Comparison of ENCODE assay signal across 8 mouse cellular contexts in genomic region chr15:25624263-25624662, GRCm38 (mm10). TPM values are rescaled to one million over a fixed set of nuclear protein-coding genes. Genes with fewer than 3 reads are reported as not detected.
DNase-seq lines count a peak whose midpoint lies in the region; ATAC-seq and TF ChIP-seq lines count a peak whose summit lies in the region.

No protein-coding gene starts in this region.

- H3K4me3 ChIP-seq in kidney, embryonic 14.5 days (ENCODE audit: low read length), result peak overlapping the region; percentile 59
- no peak overlapping the region for H3K4me3 ChIP-seq in thymus, adult 2 months (ENCODE audit: control insufficient read depth, insufficient read depth, low read length)

- TF ChIP-seq POLR2A in thymus, adult 2 months (IDR thresholded peaks at IDR 0.05; ENCODE audit: control insufficient read depth, extremely low read depth, insufficient read depth, low read length, poor library complexity), result no peak

- H3K27ac ChIP-seq in kidney, embryonic 14.5 days (ENCODE audit: low read depth, low read length), result no peak overlapping the region
- no peak overlapping the region for H3K27ac ChIP-seq in thymus, adult 2 months (ENCODE audit: control insufficient read depth, insufficient read depth, low read length)

- intact Hi-C loops in left cerebral cortex, postnatal 14 days (cut with DNase I), result loop anchor here (10.0 kb wide), 1 partner anchor 179 kb away; no protein-coding TSS in a partner anchor

- H3K36me3 ChIP-seq in kidney, embryonic 14.5 days (ENCODE audit: control insufficient read depth, insufficient read depth, low read length), result no peaks in the 10 kb centered on the region
- H3K36me3 ChIP-seq in thymus, adult 2 months (ENCODE audit: control insufficient read depth, insufficient read depth, low read length), result no peaks in the 10 kb centered on the region

- H3K4me2 ChIP-seq in kidney, embryonic 14.5 days (replicated peaks; ENCODE audit: low read depth, low read length), result peak overlapping the region; percentile 43

- no peaks in the 10 kb centered on the region for H3K27me3 ChIP-seq in kidney, embryonic 14.5 days (ENCODE audit: control insufficient read depth, insufficient read depth, low read length)
- no peaks in the 10 kb centered on the region for H3K27me3 ChIP-seq in thymus, adult 2 months (ENCODE audit: control insufficient read depth, insufficient read depth, low read length)

- peaks cover 16% of the 10 kb centered on the region for H3K4me1 ChIP-seq in kidney, embryonic 14.5 days (ENCODE audit: control insufficient read depth, insufficient read depth, low read length)
- peaks cover 6% of the 10 kb centered on the region for H3K4me1 ChIP-seq in thymus, adult 2 months (replicated peaks; ENCODE audit: control insufficient read depth, insufficient read depth, low read length)

- no peaks in the 10 kb centered on the region for H3K9me3 ChIP-seq in kidney, embryonic 14.5 days (ENCODE audit: control insufficient read depth, low read length)

- peak; percentile 73 for DNase-seq in CD4-positive, CD25-positive, alpha-beta regulatory T cell, adult 2 months (ENCODE audit: low read depth, low spot score)
- DNase-seq in T-cell, adult 2 months (ENCODE audit: low spot score), result peak; percentile 56
- peak; percentile 34 to 42 for DNase-seq in heart, adult 9 months (ENCODE audit: low spot score in 2 of 2)
- peak; percentile 79 for DNase-seq in lung, postnatal 25 days (ENCODE audit: low spot score)
- peak; percentile 79 for DNase-seq in thymus, adult 2 months
- DNase-seq in left cerebral cortex, postnatal 14 days (ENCODE audit: low spot score in 2 of 2), result no peak

- WGBS in kidney, embryonic 14.5 days, result 47% methylated on average over 3 of the region's 3 CpGs
- WGBS in thymus, adult 2 months, result 46% methylated on average over 3 of the region's 3 CpGs

- peak overlapping the region; percentile 14; the same call in 1 of the 2 replicates for H3K9ac ChIP-seq in kidney, embryonic 14.5 days (ENCODE audit: low read depth, low read length)

- no peak for ATAC-seq in CD4-positive, CD25-positive, alpha-beta regulatory T cell, adult 4 months
- no peak for ATAC-seq in kidney, embryonic 14.5 days (ENCODE audit: low FRiP score, low TSS enrichment)

- TF ChIP-seq CTCF in thymus, adult 2 months (IDR thresholded peaks at IDR 0.05; ENCODE audit: borderline replicate concordance, control insufficient read depth, extremely low read depth, insufficient read depth, low read length, poor library complexity), result no peak

RNA-seq across cellular contexts. Expression of gene Myo10, which starts 1.9 kb away (rescaled TPM):
- under 1 TPM; 0.30 to 0.75 TPM for polyA plus RNA-seq in CD4-positive, CD25-positive, alpha-beta regulatory T cell, adult 4 months (2017; shearing (Covaris generic))
- polyA plus RNA-seq in kidney, embryonic 14.5 days (2014; fragmentation: Nextera tagmentation; extraction: Ambion mirVana), result 34.0 and 52.2 TPM in 2 replicates
- polyA plus RNA-seq in thymus, adult 2 months (2012; rRNA removed), result 26.1 and 29.9 TPM in 2 replicates
- 10 to 100 TPM; 44.0 to 48.1 TPM for total RNA-seq in left cerebral cortex, postnatal 14 days (2021)

Comparison
In these comparisons a context has a peak if more than half of its experiments do, and no peak if none do; other contexts are left out.
1. DNase-seq: peak in CD4-positive, CD25-positive, alpha-beta regulatory T cell, adult 2 months (single experiment), T-cell, adult 2 months (single experiment), heart, adult 9 months (2 of 2), lung, postnatal 25 days (single experiment) and thymus, adult 2 months (single experiment); none in left cerebral cortex, postnatal 14 days (0 of 2).
2. RNA of gene Myo10, which starts 1.9 kb away (polyA plus RNA-seq): 34.0 to 52.2 TPM in kidney, embryonic 14.5 days and 26.1 to 29.9 TPM in thymus, adult 2 months; 0.30 to 0.75 TPM in CD4-positive, CD25-positive, alpha-beta regulatory T cell, adult 4 months; every median in the first group is over 10 times any median in the second.